Mouse (Mus musculus) embryonic fibroblast, embryonic 13.5 days (primary cell): Measurements from ENCODE around the gene E2f2.

Experiments
- CTCF ChIP-seq: IDR thresholded peaks from 2 replicates; pipeline ENCODE4 v1.5.1; 2011; ENCODE audit warnings: mild to moderate bottlenecking, control low read depth, low read length, moderate library complexity, borderline replicate concordance; ENCODE audit not compliant: insufficient read depth
- POLR2A ChIP-seq: IDR thresholded peaks from 2 replicates; pipeline ENCODE4 v1.6.1; 2011; ENCODE audit warnings: low read depth, mild to moderate bottlenecking, control low read depth, low read length, moderate library complexity

GRCm38 (mm10) chr4:136140327-136141250 lies 31.6 kb upstream of the E2f2 start:
- no peak for TF ChIP-seq CTCF
- TF ChIP-seq POLR2A: no peak; the same call in 1 of the 2 replicates
